Comparison of ENCODE assay signal across 8 mouse cellular contexts in genomic region chr19:57403700-57404501, GRCm38 (mm10). TPM values are rescaled to one million over a fixed set of nuclear protein-coding genes. Genes with fewer than 3 reads are reported as not detected.
DNase-seq lines count a peak whose midpoint lies in the region; ATAC-seq and TF ChIP-seq lines count a peak whose summit lies in the region.

No protein-coding gene starts in this region.

- peak; percentile 79 for TF ChIP-seq CTCF in kidney, adult 2 months (conservative IDR thresholded peaks at IDR 0.05; ENCODE audit: insufficient read depth, insufficient read length, low read depth, low read length)

- WGBS in embryonic facial prominence, embryonic 10.5 days, result 10% methylated on average over 24 of the region's 24 CpGs
- 11% methylated on average over 24 of the region's 24 CpGs for WGBS in kidney, adult 2 months
- 10% methylated on average over 24 of the region's 24 CpGs for WGBS in limb, embryonic 13.5 days
- 14% methylated on average over 24 of the region's 24 CpGs for WGBS in midbrain, embryonic 15.5 days

- no peak for ATAC-seq in frontal cortex, adult (ENCODE audit: low TSS enrichment)
- peak; percentile 17; the same call in 1 of the 2 replicates for ATAC-seq in limb, embryonic 13.5 days (ENCODE audit: low FRiP score, low read depth)
- peak; percentile 30; the same call in 1 of the 2 replicates for ATAC-seq in midbrain, embryonic 15.5 days (replicated peaks)

- no peak for TF ChIP-seq POLR2A in kidney, adult 2 months (IDR thresholded peaks at IDR 0.05; ENCODE audit: low read depth, low read length)

- peak overlapping the region; percentile 44 for H3K4me2 ChIP-seq in limb, embryonic 13.5 days (replicated peaks)
- H3K4me2 ChIP-seq in midbrain, embryonic 15.5 days, result peak overlapping the region; percentile 19

- peak; percentile 44 to 66 for DNase-seq in frontal cortex, postnatal 14 days (ENCODE audit: low spot score in 2 of 2)
- peak; percentile 91 for DNase-seq in embryonic facial prominence, embryonic 10.5 days (ENCODE audit: low spot score)
- DNase-seq in heart, adult 8-10 months (ENCODE audit: low spot score), result peak; percentile 80
- peak; percentile 87 for DNase-seq in kidney, adult 2 months
- DNase-seq in spleen, adult 18-20 months, result peak; percentile 46 to 75

- peak overlapping the region; percentile 44 for H3K4me3 ChIP-seq in embryonic facial prominence, embryonic 10.5 days
- no peak overlapping the region; the same call in 1 of the 2 replicates for H3K4me3 ChIP-seq in kidney, adult 2 months (ENCODE audit: insufficient read depth, low read depth, low read length)
- peak overlapping the region; percentile 2; the same call in 1 of the 2 replicates for H3K4me3 ChIP-seq in limb, embryonic 13.5 days
- H3K4me3 ChIP-seq in midbrain, embryonic 15.5 days, result no peak overlapping the region

- H3K9ac ChIP-seq in limb, embryonic 13.5 days, result no peak overlapping the region
- no peak overlapping the region for H3K9ac ChIP-seq in midbrain, embryonic 15.5 days

- H3K36me3 ChIP-seq in embryonic facial prominence, embryonic 10.5 days (replicated peaks), result no peaks in the 10 kb centered on the region
- H3K36me3 ChIP-seq in kidney, adult 2 months (ENCODE audit: control insufficient read depth, insufficient read depth, low read length), result no peaks in the 10 kb centered on the region
- H3K36me3 ChIP-seq in limb, embryonic 13.5 days, result no peaks in the 10 kb centered on the region
- no peaks in the 10 kb centered on the region for H3K36me3 ChIP-seq in midbrain, embryonic 15.5 days (replicated peaks)

- H3K27me3 ChIP-seq in embryonic facial prominence, embryonic 10.5 days (replicated peaks; ENCODE audit: low read depth, poor library complexity, severe bottlenecking), result no peaks in the 10 kb centered on the region
- no peaks in the 10 kb centered on the region for H3K27me3 ChIP-seq in kidney, adult 2 months (replicated peaks; ENCODE audit: control insufficient read depth, insufficient read depth, low read length)
- no peaks in the 10 kb centered on the region for H3K27me3 ChIP-seq in limb, embryonic 13.5 days
- no peaks in the 10 kb centered on the region for H3K27me3 ChIP-seq in midbrain, embryonic 15.5 days (replicated peaks)

- peaks cover 20% of the 10 kb centered on the region for H3K4me1 ChIP-seq in embryonic facial prominence, embryonic 10.5 days
- H3K4me1 ChIP-seq in kidney, adult 2 months (ENCODE audit: control insufficient read depth, insufficient read depth, low read length), result 0 out of 2 replicates have a peak, but pooled peaks cover 4% of the 10 kb centered on the region
- peaks cover 16% of the 10 kb centered on the region; the same call in 1 of the 2 replicates for H3K4me1 ChIP-seq in limb, embryonic 13.5 days
- peaks cover 18% of the 10 kb centered on the region for H3K4me1 ChIP-seq in midbrain, embryonic 15.5 days

- peak overlapping the region; percentile 14; the same call in 1 of the 2 replicates for H3K27ac ChIP-seq in embryonic facial prominence, embryonic 10.5 days (replicated peaks)
- H3K27ac ChIP-seq in kidney, adult 2 months (ENCODE audit: insufficient read depth, low read depth, low read length), result peak overlapping the region; percentile 40; the same call in 1 of the 2 replicates
- no peak overlapping the region for H3K27ac ChIP-seq in limb, embryonic 13.5 days
- H3K27ac ChIP-seq in midbrain, embryonic 15.5 days, result no peak overlapping the region

- no peaks in the 10 kb centered on the region for H3K9me3 ChIP-seq in embryonic facial prominence, embryonic 10.5 days
- H3K9me3 ChIP-seq in limb, embryonic 13.5 days, result no peaks in the 10 kb centered on the region
- H3K9me3 ChIP-seq in midbrain, embryonic 15.5 days, result no peaks in the 10 kb centered on the region

RNA-seq across cellular contexts. Expression of gene Fam160b1, which starts 43.4 kb away (rescaled TPM):
- polyA plus RNA-seq in embryonic facial prominence, embryonic 10.5 days (2016; fragmentation: Nextera tagmentation; extraction: Ambion mirVana), result 12.6 and 13.1 TPM in 2 replicates
- 10 to 100 TPM in 3 of 4 experiments, 1 to 10 TPM in 1; 9.8 to 11.6 (median 10.8) TPM for total RNA-seq in heart, adult 8-10 months (2022)
- 7.3 and 8.0 TPM in 2 replicates for polyA plus RNA-seq in kidney, adult 2 months (2012; rRNA removed)
- polyA plus RNA-seq in limb, embryonic 13.5 days (2015; fragmentation: Nextera tagmentation; extraction: Ambion mirVana), result 15.8 and 16.2 TPM in 2 replicates
- 12.9 and 14.1 TPM in 2 replicates for polyA plus RNA-seq in midbrain, embryonic 15.5 days (2015; fragmentation: Nextera tagmentation; extraction: Ambion mirVana)

RNA-seq across cellular contexts. Expression of gene Trub1, which starts 48.8 kb away (rescaled TPM):
- 21.7 and 25.6 TPM in 2 replicates for polyA plus RNA-seq in embryonic facial prominence, embryonic 10.5 days (2016; fragmentation: Nextera tagmentation; extraction: Ambion mirVana)
- 1 to 10 TPM; 2.1 to 6.7 (median 5.4) TPM for total RNA-seq in heart, adult 8-10 months (2022)
- polyA plus RNA-seq in kidney, adult 2 months (2012; rRNA removed), result 5.7 and 6.7 TPM in 2 replicates
- 28.5 and 29.3 TPM in 2 replicates for polyA plus RNA-seq in limb, embryonic 13.5 days (2015; fragmentation: Nextera tagmentation; extraction: Ambion mirVana)
- polyA plus RNA-seq in midbrain, embryonic 15.5 days (2015; fragmentation: Nextera tagmentation; extraction: Ambion mirVana), result 15.9 and 16.7 TPM in 2 replicates

Comparison
In these comparisons a context has a peak if more than half of its experiments do, and no peak if none do; other contexts are left out.
1. H3K27ac ChIP-seq: peak in embryonic facial prominence, embryonic 10.5 days (single experiment) and kidney, adult 2 months (single experiment); none in limb, embryonic 13.5 days (single experiment) and midbrain, embryonic 15.5 days (single experiment).
2. H3K4me3 ChIP-seq: peak in embryonic facial prominence, embryonic 10.5 days (single experiment) and limb, embryonic 13.5 days (single experiment); none in kidney, adult 2 months (single experiment) and midbrain, embryonic 15.5 days (single experiment).
3. Peak in every context shown above with its lines, with median percentiles within 50 percentile points of each other: DNase-seq.